Mouse (Mus musculus) cerebellum, adult 2 months (tissue): ENCODE results near the gene Zfp202. TPM values are rescaled to one million over a fixed set of nuclear protein-coding genes. Genes with fewer than 3 reads are reported as not detected.
A peak's percentile ranks its signal among the peaks of the same experiment; 100 is the strongest.
"Not testable (repeated sequence)": the region's sequence is repeated elsewhere in the genome, so short reads cannot be mapped to it uniquely, and the experiment has no call there.

Source experiments
- DNase-seq, 2 experiments: peaks; one replicate each; pipeline ENCODE4 v3.0.0; 2021
- H3K27ac ChIP-seq: fragments of 200-500 bp; 2 replicates; pipeline ENCODE4 v1.5.1; 2012; ENCODE audit warnings: low read length, control low read depth, inconsistent platforms; ENCODE audit not compliant: insufficient read depth
- H3K27me3 ChIP-seq: fragments of 200-500 bp; 2 replicates; pipeline ENCODE4 v1.6.1; 2012; ENCODE audit warnings: inconsistent platforms, mild to moderate bottlenecking, low read length, moderate library complexity; ENCODE audit not compliant: control insufficient read depth, insufficient read depth
- H3K4me1 ChIP-seq: fragments of 200-500 bp; 2 replicates; pipeline ENCODE4 v1.6.1; 2011; ENCODE audit warnings: low read length; ENCODE audit not compliant: control insufficient read depth, insufficient read depth
- H3K4me3 ChIP-seq: fragments of 200-500 bp; replicated peaks from 2 replicates; pipeline ENCODE3; 2011; ENCODE audit warnings: mild to moderate bottlenecking, low read depth, low read length, control low read depth; ENCODE audit not compliant: insufficient read depth
- CTCF ChIP-seq: fragments of 200-500 bp; IDR thresholded peaks from 2 replicates; pipeline ENCODE4 v1.5.1; 2011; ENCODE audit warnings: low read depth, mild to moderate bottlenecking, control low read depth, low read length, moderate library complexity, borderline replicate concordance; ENCODE audit not compliant: insufficient read depth
- POLR2A ChIP-seq: fragments of 200-500 bp; IDR thresholded peaks from 2 replicates; pipeline ENCODE4 v1.6.1; 2011; ENCODE audit warnings: low read length, control low read depth, borderline replicate concordance; ENCODE audit not compliant: insufficient read depth
- WGBS: fragments of 180-500 bp; shearing (Covaris S2); methylation state at CpG from one replicate; pipeline ENCODE4 v1.1.7; 2018; 5-methylcytosine and 5-hydroxymethylcytosine counted together
- polyA plus RNA-seq: library from polyadenylated mRNA; depleted of rRNA; stranded (reverse); fragments of >200 nt; gene quantifications from 2 replicates; pipeline ENCODE4 v1.2.3, GENCODE M21; 2012; rRNA removed

The Zfp202 gene
- polyA plus RNA-seq, result 2.8 TPM in 2 replicates

DNA sequence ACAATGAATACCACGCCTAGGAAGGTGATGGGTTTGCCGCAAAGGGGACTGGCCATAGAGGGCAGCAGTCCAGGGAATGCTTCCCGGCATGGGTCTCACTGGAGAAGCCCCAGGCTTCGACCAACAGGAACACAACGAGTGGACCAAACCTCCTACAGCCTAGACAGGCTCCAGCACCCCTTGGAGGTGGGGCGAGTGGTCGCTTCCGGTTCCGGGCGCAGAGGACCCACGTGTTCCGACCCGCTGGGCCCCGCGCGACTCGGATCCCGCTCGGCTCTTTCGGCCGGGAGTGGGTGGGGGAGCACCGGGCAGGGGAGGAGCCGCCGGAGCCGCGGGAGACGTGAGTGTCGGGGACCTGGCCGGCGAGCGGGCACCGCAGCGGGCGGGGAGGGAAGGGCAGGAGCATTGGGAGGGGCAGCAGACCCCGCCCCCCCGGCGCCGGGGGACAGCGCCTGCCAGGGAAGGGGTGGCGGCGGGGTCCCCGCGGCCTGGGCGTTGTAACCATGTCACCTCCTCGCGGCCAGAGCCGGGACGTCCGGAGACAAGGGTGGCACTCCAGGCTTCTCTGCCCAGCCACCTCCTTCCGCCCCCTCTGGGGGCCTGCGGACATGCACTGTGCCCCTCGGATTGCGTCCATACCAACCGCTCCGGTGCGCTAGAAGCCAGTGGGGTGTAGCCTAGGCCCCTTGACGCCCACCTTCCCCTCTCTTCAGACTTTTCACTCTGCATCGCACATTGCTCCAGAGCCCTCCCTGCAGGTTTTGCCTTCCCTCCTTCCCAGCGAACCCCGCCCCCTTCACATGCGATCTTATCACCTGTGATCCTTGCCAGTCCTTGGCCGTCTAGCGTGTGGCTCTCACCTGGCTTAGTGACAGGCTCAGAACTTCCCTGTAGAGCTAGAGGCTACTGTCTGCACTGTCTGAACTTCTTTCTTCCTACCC, at the start of gene Zfp202:
Gene Zfp202, plus strand, starts transcription at position 219 of the 941 bp plus-strand sequence.
- Histone ChIP-seq H3K27me3 (no peaks in the 10 kb centered on the region), H3K4me1 (no peaks in the 10 kb centered on the region), H3K4me3 (peak within 1 kb of the TSS; percentile 71), H3K27ac (no peak within 1 kb of the TSS)
- WGBS, result under 1% methylated on average over 63 of the region's 63 CpGs
- DNase-seq, result peak; percentile 80 to 83
- TF ChIP-seq CTCF (no peak; the same call in 1 of the 2 replicates), POLR2A (peak; percentile 68; the same call in 1 of the 2 replicates)

DNA sequence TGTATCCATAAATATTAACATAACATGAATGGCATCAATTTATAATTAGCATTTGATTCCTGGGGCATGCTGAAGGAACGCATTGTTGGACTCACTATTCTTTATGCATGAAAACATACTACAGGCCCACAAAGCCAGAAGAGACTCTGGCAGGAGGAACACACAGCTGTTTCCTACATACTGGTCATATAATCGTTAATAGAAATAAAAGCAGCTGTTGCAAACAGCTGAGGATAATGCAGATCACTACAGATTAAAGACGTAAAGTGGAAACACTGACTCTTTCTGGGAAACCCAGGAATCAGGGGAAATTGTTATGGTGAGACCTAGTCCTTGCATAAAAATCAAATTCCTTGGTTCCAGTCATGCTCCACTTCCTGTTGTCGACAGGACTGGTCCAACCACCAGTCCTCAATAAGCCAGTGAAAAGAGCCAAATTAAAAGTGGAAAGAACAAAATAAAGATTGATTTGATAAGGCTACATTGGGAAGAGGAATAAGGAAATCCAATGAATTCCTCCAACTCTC, 36.9 kb upstream of the Zfp202 start:
- no peak overlapping the region for H3K27ac ChIP-seq
- no peak overlapping the region for H3K4me3 ChIP-seq
- H3K4me1 ChIP-seq, result no peaks in the 10 kb centered on the region
- TF ChIP-seq POLR2A (no peak), CTCF (no peak)
- H3K27me3 ChIP-seq, result no peaks in the 10 kb centered on the region
- WGBS, result 26% methylated on average over 4 of the region's 4 CpGs
- no peak for DNase-seq

DNA sequence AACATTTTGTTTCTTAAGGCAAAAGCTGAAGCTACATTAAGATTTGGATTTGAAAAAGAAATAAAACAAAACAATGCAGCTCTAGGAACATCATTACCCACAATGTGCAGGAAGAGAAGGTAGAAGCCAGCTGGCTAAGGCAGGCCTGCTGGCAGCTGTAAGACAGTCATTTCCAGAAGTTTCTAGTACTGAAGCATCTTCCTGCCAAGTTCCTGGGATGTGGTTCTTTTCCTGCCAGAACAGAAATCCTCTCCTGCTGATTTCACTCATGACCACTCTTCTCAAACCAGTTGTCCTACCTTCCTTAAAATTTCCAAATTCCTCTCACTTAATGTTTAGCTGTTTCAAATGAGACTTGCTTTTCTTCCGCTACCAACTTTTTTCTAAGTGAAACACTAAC, 25.7 kb upstream of the Zfp202 start:
- H3K4me3 ChIP-seq, result no peak overlapping the region
- no peaks in the 10 kb centered on the region for H3K4me1 ChIP-seq
- no peak for TF ChIP-seq POLR2A
- no peak for TF ChIP-seq CTCF
- H3K27me3 ChIP-seq, result no peaks in the 10 kb centered on the region
- 84% methylated on average over 1 of the region's 1 CpGs for WGBS
- no peak overlapping the region for H3K27ac ChIP-seq
- peak in 1 of 2 experiments; percentile 12 for DNase-seq

DNA sequence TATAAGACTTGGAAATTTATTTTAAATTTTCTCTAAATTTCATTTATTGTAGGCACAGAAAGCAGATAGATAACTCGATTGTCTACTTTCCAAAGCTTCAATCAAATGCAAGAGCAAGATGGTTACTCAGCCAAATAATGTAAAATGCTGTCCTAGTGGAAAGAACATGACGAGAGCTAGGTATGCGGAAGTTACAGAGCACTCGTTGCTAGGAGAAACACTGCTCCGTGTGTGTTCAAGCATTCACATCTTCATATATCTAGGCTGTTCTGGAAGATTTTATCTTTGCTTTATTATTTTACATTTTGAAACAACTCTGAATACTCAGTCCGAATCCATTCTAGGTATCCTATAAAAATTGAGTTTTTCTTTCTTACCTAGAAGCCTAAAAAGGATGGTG, 15.1 kb upstream of the Zfp202 start:
- no peak overlapping the region for H3K4me3 ChIP-seq
- WGBS, result 60% methylated on average over 6 of the region's 6 CpGs
- no peak for DNase-seq
- no peak overlapping the region for H3K27ac ChIP-seq
- no peak for TF ChIP-seq POLR2A
- no peak for TF ChIP-seq CTCF
- no peaks in the 10 kb centered on the region for H3K4me1 ChIP-seq
- no peaks in the 10 kb centered on the region for H3K27me3 ChIP-seq

DNA sequence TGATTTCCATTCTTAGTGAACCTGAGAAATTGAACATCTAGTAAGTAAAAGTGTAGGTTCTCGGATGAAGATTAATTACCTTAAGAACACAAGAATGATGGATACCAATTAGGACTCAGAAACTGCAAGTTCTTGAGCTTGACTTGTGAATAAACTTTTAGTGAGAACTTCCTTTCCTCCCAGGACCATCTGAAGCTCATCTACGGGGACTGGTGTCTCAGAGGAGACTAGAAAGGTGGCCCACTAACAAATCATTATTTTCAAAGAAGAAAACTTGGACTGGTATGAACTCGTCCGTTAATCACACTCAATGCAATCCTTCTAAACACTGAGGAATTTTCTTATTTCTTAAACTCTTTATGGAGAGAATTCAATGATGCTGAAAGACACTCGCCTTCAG, 11.5 kb upstream of the Zfp202 start, which contains the start of gene Olfr986:
Gene Olfr986, plus strand, starts transcription at position 301 of the 400 bp plus-strand sequence.
- TF ChIP-seq CTCF (no peak), POLR2A (no peak)
- Histone ChIP-seq H3K4me1 (no peaks in the 10 kb centered on the region), H3K27ac (no peak within 1 kb of the TSS), H3K27me3 (no peaks in the 10 kb centered on the region), H3K4me3 (no peak within 1 kb of the TSS)
- no peak for DNase-seq
- WGBS, result 92% methylated on average over 5 of the region's 5 CpGs

DNA sequence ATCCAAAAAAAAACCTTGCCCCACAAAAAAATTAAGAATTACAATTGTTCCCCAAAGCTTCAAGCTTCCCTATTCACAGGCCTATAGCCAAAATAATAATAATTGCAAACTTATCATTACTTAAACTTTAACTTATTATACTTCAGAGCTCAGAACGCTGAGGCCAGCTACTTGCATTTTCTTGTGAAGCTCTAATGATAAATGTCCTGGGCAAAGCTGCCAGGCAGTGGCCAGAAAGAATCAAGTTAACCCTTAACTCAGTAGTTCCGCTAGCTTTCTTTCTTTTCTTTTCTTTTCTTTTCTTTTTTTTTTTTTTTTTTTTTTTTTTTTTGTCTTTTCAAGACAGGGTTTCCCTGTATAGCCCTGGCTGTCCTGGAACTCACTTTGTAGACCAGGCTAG, 7.0 kb upstream of the Zfp202 start:
- WGBS, result 81% methylated on average over 2 of the region's 2 CpGs
- H3K27ac ChIP-seq, H3K4me3 ChIP-seq, DNase-seq, H3K4me1 ChIP-seq, H3K27me3 ChIP-seq: not testable (repeated sequence)

DNA sequence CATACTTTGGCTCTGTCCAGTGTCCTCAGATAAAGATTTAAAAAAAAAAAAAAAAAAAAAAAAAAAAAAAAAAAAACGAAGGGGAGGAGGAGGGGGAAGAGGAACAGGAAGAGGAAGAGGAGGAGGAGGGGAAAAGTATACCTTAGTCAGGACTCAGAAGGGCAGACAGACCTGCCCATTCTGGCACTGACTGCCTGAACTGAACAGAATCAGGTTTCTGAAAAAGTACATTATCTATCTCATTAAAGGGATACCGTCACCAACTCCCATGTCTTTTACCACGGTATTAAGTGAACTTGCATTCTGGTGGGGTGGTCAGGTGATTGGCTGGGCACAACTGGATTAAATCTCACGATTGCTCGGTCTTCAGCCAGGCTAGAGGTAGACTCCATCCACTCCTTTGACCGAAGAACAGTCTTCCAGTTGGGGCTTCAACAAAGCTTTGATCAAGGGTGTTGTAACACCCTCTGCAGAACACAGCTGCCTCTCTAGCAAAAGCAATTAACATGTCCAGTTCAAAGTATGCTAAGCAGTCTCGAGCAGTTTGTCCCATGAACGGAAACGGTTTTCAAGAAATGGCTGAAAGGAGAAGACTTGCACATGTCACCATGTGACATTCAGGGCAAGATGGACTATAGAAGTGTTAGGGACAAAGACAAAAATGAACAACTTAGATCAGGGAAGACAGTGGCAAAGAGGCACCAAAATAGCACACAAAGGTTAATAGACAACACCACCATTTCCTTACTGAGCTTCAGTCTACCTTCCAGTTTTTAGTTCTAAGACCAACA, 835 bp upstream of the Zfp202 start:
- TF ChIP-seq POLR2A (no peak), CTCF (no peak)
- peak overlapping the region; percentile 71 for H3K4me3 ChIP-seq
- H3K27ac ChIP-seq, result no peak overlapping the region
- no peaks in the 10 kb centered on the region for H3K4me1 ChIP-seq
- no peak for DNase-seq
- H3K27me3 ChIP-seq, result no peaks in the 10 kb centered on the region
- WGBS, result 89% methylated on average over 9 of the region's 9 CpGs

DNA sequence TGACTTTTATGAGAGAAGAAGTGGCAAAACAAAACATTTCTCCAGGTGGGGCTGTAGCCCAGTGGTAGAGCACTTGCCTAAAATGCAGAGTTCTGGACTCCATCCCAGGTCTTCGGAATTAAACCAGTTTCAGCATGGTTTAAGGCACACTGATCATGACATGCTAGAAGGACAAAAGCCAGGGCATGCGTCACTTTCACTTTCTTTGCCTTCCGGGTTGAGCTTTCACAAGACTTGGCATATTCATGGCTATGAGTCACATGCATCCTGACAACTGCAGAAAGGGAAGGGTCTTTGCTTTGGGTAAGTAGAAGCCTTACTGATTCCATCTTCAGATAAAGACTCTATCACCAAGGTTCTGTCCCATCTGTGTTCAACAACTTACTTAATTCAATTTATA, 3.9 kb downstream of the Zfp202 start:
- no peak for TF ChIP-seq CTCF
- TF ChIP-seq POLR2A, result no peak
- H3K27ac ChIP-seq, result no peak overlapping the region
- no peak for DNase-seq
- H3K4me3 ChIP-seq, result no peak overlapping the region
- H3K27me3 ChIP-seq, result no peaks in the 10 kb centered on the region
- no peaks in the 10 kb centered on the region for H3K4me1 ChIP-seq
- 72% methylated on average over 3 of the region's 3 CpGs for WGBS
